Mouse (Mus musculus) intestine, embryonic 16.5 days (tissue): Measurements from ENCODE around the gene Gm20388. TPM values are rescaled to one million over a fixed set of nuclear protein-coding genes. Genes with fewer than 3 reads are reported as not detected.

Experiments used
- ATAC-seq: fragments of 200-750 bp; cut with Nextera tagmentation; 2 replicates; pipeline ENCODE4 v1.8.0; 2017; ENCODE audit warnings: moderate TSS enrichment, moderate library complexity
- H3K27ac ChIP-seq: fragments of 300-500 bp; sonication (generic); 2 replicates; pipeline ENCODE4 v1.5.1; 2014; ENCODE audit warnings: mild to moderate bottlenecking, low read length
- H3K27me3 ChIP-seq: fragments of 300-500 bp; sonication (generic); replicated peaks from 2 replicates; pipeline ENCODE4 v1.6.1; 2014; ENCODE audit warnings: low read length, control low read depth, mixed read lengths; ENCODE audit not compliant: control insufficient read depth, insufficient read depth
- H3K36me3 ChIP-seq: fragments of 300-500 bp; sonication (generic); 2 replicates; pipeline ENCODE4 v1.6.1; 2014; ENCODE audit warnings: low read length, control low read depth; ENCODE audit not compliant: control insufficient read depth, insufficient read depth
- H3K4me1 ChIP-seq: fragments of 300-500 bp; sonication (generic); 2 replicates; pipeline ENCODE4 v1.6.1; 2014; ENCODE audit warnings: low read length, control low read depth, mixed read lengths; ENCODE audit not compliant: control insufficient read depth, insufficient read depth
- H3K4me2 ChIP-seq: fragments of 300-500 bp; sonication (generic); 2 replicates; pipeline ENCODE4 v1.6.1; 2014; ENCODE audit warnings: low read depth, low read length, control low read depth
- H3K4me3 ChIP-seq: fragments of 300-500 bp; sonication (generic); 2 replicates; pipeline ENCODE4 v1.5.1; 2014; ENCODE audit warnings: mild to moderate bottlenecking, low read length
- H3K9ac ChIP-seq: fragments of 300-500 bp; sonication (generic); 2 replicates; pipeline ENCODE4 v1.6.1; 2014; ENCODE audit warnings: low read depth, low read length
- H3K9me3 ChIP-seq: fragments of 300-500 bp; sonication (generic); 2 replicates; pipeline ENCODE4 v1.6.1; 2016; ENCODE audit warnings: low read length, control low read depth; ENCODE audit not compliant: control insufficient read depth
- WGBS: fragments of 180-500 bp; shearing (Covaris S2); extraction: QIAGEN DNeasy Blood & Tissue Kit; methylation state at CpG from one replicate; pipeline ENCODE4 v1.1.7; 2014; 5-methylcytosine and 5-hydroxymethylcytosine counted together
- polyA plus RNA-seq: library from polyadenylated mRNA; unstranded; fragments of >200 nt; fragmentation: Nextera tagmentation; extraction: Ambion mirVana; gene quantifications from 2 replicates; pipeline ENCODE4 v1.2.1, GENCODE M21; 2015

Gm20388 gene
- polyA plus RNA-seq, 1 experiment from 2014 or later = 5.8 TPM

DNA sequence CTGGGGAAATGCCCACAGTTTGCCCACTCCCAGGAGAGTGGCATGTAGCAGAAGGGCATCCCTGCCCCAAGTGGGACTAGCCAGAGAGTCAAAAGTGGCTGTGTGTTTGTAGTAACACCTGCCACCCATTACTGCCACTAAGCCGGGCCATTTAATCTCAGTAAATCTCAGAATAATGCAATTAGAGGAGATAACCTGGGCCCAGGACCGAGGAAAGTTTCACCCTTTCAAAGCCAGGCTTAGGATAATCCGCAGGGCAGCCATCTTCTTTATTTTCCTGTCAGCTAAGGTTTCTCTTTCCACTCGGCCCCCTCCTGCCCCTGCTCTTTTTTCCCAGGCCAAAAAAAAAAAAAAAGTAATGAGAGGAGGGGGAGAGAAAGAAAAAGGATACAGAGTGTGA lies 1322.6 kb downstream of the Gm20388 start:
- no peak overlapping the region for H3K4me2 ChIP-seq
- H3K9ac ChIP-seq = no peak overlapping the region
- ATAC-seq = no peak
- no peaks in the 10 kb centered on the region for H3K27me3 ChIP-seq
- H3K4me3 ChIP-seq = no peak overlapping the region
- 48% methylated on average over 4 of the region's 4 CpGs for WGBS
- H3K4me1 ChIP-seq = 0 out of 2 replicates have a peak, but pooled peaks cover 3% of the 10 kb centered on the region
- no peaks in the 10 kb centered on the region for H3K9me3 ChIP-seq
- H3K36me3 ChIP-seq = no peaks in the 10 kb centered on the region
- H3K27ac ChIP-seq = no peak overlapping the region

DNA sequence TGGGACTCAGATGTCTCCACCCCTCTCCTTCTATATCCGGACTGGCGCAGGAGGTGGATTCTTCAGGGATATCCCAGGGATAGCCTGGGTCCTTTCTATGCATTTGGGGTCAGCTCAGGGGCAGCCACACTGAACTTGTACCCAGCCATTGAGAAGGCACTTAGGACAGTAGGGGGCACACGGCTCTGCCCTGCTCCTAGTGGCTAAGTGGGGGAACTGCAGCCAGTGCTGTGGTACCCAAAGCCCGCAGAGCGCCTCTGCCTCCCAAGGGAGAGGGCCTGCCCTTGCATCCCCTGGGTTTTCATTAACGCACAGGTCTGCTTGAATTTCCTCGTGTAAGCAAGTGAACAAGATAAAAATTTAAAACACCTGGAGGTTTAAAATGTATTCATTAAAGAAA lies 1324.3 kb downstream of the Gm20388 start:
- Histone ChIP-seq H3K9ac (no peak overlapping the region), H3K9me3 (no peaks in the 10 kb centered on the region), H3K27ac (no peak overlapping the region), H3K36me3 (no peaks in the 10 kb centered on the region), H3K4me3 (no peak overlapping the region), H3K27me3 (no peaks in the 10 kb centered on the region), H3K4me2 (no peak overlapping the region), H3K4me1 (0 out of 2 replicates have a peak, but pooled peaks cover under 1% of the 10 kb centered on the region)
- no peak for ATAC-seq
- WGBS = 73% methylated on average over 7 of the region's 7 CpGs

DNA sequence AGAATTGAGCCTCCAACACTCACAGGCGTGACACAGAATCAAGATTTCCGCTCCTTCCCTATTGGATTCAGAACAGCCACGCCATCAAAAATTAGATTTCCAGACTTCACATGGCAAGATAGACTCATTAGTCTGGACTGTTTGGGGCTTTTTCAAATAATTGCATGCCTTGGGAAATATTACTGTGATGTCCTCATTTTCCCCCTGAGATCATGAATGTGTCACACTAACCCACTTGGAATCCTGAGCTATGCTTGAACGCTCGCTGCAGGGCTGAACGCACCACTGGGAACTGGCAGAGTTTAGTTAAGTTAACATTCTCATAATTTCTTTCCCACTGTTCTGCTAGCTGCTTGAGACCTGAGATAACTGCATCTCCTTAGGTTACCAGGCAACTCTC lies 1329.0 kb downstream of the Gm20388 start:
- no peak overlapping the region for H3K27ac ChIP-seq

DNA sequence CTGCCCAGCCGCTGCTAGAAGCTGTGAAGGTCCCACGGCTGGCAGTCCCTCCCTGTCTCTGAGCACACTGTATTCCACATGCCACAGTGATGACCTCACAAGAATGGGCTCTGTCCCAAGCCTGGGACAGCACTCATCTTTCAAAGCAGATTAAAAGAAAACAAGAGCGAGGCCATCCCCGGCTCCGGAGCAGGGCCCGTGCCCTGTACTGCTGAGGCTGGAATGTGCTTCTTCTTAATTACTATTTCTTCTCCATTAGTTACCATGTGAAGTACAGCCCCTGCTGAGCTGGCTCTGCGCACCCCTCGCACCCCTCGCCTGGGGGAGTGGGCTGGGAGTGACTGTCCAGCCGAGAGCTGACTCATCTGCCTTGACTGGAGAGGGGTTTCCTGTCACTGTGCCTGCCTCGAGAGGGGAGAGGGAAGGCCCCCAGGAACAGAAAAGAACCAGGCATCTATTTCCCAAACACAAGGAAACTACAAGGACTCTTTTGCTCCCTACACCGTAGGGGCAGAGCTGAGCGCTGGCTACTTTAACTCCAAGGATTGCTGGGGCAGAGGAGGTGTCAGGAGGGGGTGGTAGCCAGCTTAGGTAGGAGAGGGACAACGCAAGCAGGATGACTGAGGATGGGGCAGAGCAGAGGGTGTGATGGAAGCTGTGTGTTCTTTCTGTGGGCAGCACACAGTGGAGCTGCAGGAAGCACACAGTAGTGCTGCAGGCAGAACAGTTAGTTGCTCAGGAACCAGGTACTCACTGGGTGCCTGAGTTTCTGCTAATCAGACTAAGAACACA lies 1331.3 kb downstream of the Gm20388 start:
- Histone ChIP-seq H3K9me3 (no peaks in the 10 kb centered on the region), H3K27me3 (no peaks in the 10 kb centered on the region), H3K36me3 (no peaks in the 10 kb centered on the region), H3K4me3 (no peak overlapping the region), H3K4me2 (peak overlapping the region; percentile 24; the same call in 1 of the 2 replicates), H3K4me1 (peaks cover 11% of the 10 kb centered on the region), H3K9ac (no peak overlapping the region), H3K27ac (peak overlapping the region; percentile 42)
- peak; percentile 86 for ATAC-seq
- WGBS = 21% methylated on average over 14 of the region's 14 CpGs

More for the DNA sequence above, 1329.0 kb downstream of the Gm20388 start:
- WGBS = 82% methylated on average over 6 of the region's 6 CpGs
- Histone ChIP-seq H3K4me1 (peaks cover 11% of the 10 kb centered on the region), H3K4me3 (no peak overlapping the region), H3K4me2 (no peak overlapping the region), H3K27me3 (no peaks in the 10 kb centered on the region), H3K9ac (no peak overlapping the region), H3K9me3 (no peaks in the 10 kb centered on the region), H3K36me3 (no peaks in the 10 kb centered on the region)
- ATAC-seq = no peak

DNA sequence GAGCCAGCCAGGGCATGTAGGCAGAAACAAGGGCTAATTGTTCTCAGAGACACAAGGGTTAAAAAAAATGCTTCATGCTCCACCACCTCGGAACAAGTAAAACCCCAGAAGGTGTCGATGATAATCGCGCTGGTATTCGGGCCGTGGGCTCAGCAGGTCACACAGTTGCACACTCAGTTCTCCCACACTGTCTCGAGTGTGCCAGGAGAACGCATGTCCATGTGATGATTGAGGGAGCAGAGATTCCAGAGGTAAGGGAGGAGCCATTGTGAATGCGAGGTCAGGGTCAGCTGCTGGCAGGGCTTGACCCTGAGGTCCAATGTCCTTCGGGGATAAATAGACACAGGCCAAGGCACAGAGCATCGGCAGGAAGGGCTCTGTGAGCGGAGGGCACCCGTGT lies 1332.0 kb downstream of the Gm20388 start:
- no peaks in the 10 kb centered on the region for H3K36me3 ChIP-seq
- no peaks in the 10 kb centered on the region for H3K9me3 ChIP-seq
- H3K27me3 ChIP-seq = no peaks in the 10 kb centered on the region
- H3K27ac ChIP-seq = no peak overlapping the region
- ATAC-seq = no peak
- peaks cover 11% of the 10 kb centered on the region for H3K4me1 ChIP-seq
- WGBS = 34% methylated on average over 13 of the region's 13 CpGs
- no peak overlapping the region for H3K4me3 ChIP-seq
- H3K9ac ChIP-seq = no peak overlapping the region
- H3K4me2 ChIP-seq = no peak overlapping the region

DNA sequence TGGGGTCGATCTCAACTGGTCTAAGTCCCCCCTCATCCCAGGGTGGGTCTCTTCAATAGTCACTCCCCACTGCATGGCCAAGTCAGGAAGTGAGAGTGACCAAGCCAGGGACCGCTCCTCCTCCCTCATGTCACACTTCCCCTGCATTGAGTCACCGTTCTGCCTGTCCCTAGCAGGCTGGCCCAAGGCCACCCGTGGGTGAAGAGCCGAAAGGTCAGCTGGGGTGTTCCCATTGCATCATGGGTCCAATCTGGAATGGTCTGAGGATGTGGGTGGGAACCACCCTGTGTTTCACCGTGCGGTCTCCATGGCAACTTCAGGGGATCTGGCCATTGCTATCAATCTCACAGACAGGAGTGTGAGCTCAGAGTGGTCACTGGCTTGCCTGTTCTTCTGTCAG lies 1338.2 kb downstream of the Gm20388 start:
- Histone ChIP-seq H3K4me3 (no peak overlapping the region), H3K9ac (no peak overlapping the region), H3K4me2 (no peak overlapping the region), H3K9me3 (no peaks in the 10 kb centered on the region), H3K36me3 (no peaks in the 10 kb centered on the region), H3K4me1 (no peaks in the 10 kb centered on the region), H3K27me3 (no peaks in the 10 kb centered on the region; the same call in 1 of the 2 replicates), H3K27ac (no peak overlapping the region)
- WGBS = 64% methylated on average over 7 of the region's 7 CpGs
- no peak for ATAC-seq

DNA sequence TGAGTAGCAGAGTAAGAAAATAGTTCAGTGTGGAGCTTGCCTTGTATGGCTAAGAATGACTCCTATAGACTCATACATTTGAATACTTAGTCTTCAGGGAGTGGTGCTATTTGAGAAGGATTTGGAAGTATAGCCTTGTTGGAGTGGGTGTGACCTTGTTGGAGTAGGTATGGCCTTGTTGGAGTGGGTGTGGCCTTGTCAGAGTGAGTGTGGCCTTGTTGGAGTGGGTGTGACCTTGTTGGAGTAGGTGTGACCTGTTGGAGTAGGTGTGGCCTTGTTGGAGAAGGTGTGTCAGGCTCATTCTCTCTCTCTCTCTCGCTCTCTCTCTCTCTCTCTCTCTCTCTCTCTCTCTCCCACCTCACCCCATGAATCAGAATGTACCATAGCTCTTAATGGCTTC lies 1338.8 kb downstream of the Gm20388 start:
- Histone ChIP-seq H3K27ac (no peak overlapping the region), H3K36me3 (no peaks in the 10 kb centered on the region), H3K27me3 (no peaks in the 10 kb centered on the region; the same call in 1 of the 2 replicates), H3K4me2 (no peak overlapping the region), H3K9ac (no peak overlapping the region), H3K4me1 (no peaks in the 10 kb centered on the region), H3K9me3 (no peaks in the 10 kb centered on the region), H3K4me3 (no peak overlapping the region)
- WGBS = 80% methylated on average over 1 of the region's 1 CpGs
- no peak for ATAC-seq

DNA sequence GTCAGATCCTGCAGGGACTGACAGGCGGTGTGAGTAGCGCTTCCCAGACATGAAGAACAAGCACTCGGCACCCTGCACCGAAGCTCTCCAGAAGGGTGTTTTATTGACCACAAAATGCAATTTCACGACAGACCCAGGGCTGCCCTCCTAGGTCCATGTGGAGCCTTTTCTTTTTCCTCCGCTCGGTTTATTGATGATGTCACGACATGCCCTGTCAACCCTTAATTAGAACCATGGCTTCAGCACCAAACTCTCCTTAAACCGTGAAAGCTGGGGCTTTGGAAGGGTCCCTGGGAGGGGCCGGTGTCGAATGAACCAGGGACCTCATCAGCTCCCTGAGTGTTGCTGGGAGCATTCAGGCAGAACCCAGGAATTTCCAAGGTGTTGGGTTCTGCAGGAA lies 1340.4 kb downstream of the Gm20388 start:
- Histone ChIP-seq H3K4me3 (no peak overlapping the region), H3K9me3 (no peaks in the 10 kb centered on the region), H3K4me2 (no peak overlapping the region), H3K27ac (no peak overlapping the region), H3K27me3 (no peaks in the 10 kb centered on the region; the same call in 1 of the 2 replicates), H3K36me3 (no peaks in the 10 kb centered on the region), H3K9ac (no peak overlapping the region), H3K4me1 (no peaks in the 10 kb centered on the region)
- WGBS = 39% methylated on average over 11 of the region's 11 CpGs
- ATAC-seq = no peak

DNA sequence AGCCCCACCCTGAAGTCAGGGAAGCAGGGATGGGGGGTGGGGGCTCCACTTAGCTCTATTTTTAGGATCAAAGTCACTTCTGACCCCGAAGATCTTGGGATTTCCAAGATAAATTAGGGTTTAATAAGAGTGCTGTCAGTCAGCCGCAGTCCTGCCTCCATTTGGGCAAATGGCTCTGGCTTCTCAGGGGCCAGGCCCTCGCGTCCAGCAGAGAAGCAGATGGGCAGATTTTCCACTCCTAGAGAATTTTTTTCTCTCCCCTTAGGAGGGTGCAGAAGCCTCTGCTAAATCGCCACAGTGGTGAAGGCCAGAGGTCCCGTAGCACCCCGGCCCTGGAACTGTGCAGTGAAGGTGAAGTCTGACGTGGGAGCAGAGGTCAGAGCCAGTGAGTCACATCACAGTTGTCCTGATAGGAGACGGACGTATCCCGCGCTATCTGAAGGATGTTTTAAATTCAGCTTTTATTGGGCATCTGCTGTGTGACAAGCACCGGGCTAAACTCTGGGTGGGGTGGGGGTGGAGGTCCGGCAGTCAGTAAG lies 1345.2 kb downstream of the Gm20388 start:
- no peak for ATAC-seq
- Histone ChIP-seq H3K9me3 (no peaks in the 10 kb centered on the region), H3K4me2 (no peak overlapping the region), H3K27ac (no peak overlapping the region), H3K36me3 (no peaks in the 10 kb centered on the region), H3K27me3 (no peaks in the 10 kb centered on the region; the same call in 1 of the 2 replicates), H3K4me3 (no peak overlapping the region), H3K9ac (no peak overlapping the region), H3K4me1 (peaks cover 6% of the 10 kb centered on the region; the same call in 1 of the 2 replicates)
- WGBS = 45% methylated on average over 14 of the region's 14 CpGs
